Mouse (Mus musculus): ENCODE data around the gene Hoxb4.

Hoxb4 gene

GRCm38 (mm10) chr11:96369140-96369539, 51.1 kb downstream of the Hoxb4 start:
- DNase-seq (ENCODE audit: inconsistent age in 2 of 2, low spot score in 1 of 2): no peak
